Mouse (Mus musculus) bone marrow macrophage, adult 2 months (primary cell): ENCODE measurements around the gene Gm28036. TPM values are rescaled to one million over a fixed set of nuclear protein-coding genes. Genes with fewer than 3 reads are reported as not detected.

Experiments
- H3K27ac ChIP-seq: 2 replicates; pipeline ENCODE4 v1.5.1; 2012; ENCODE audit warnings: low read depth, low read length; ENCODE audit not compliant: insufficient read depth
- H3K4me1 ChIP-seq: 2 replicates; pipeline ENCODE4 v1.6.1; 2012; ENCODE audit warnings: low read length; ENCODE audit not compliant: control insufficient read depth, insufficient read depth
- H3K4me3 ChIP-seq: 2 replicates; pipeline ENCODE4 v1.5.1; 2012; ENCODE audit warnings: mild to moderate bottlenecking, low read length, moderate library complexity; ENCODE audit not compliant: insufficient read depth
- CTCF ChIP-seq: IDR thresholded peaks from 2 replicates; pipeline ENCODE4 v1.5.1; 2012; ENCODE audit warnings: low read depth, mild to moderate bottlenecking, low read length, moderate library complexity
- POLR2A ChIP-seq: IDR thresholded peaks from 2 replicates; pipeline ENCODE4 v1.6.1; 2012; ENCODE audit warnings: mild to moderate bottlenecking, low read depth, low read length, borderline replicate concordance
- polyA plus RNA-seq: library from polyadenylated mRNA; stranded (reverse); fragments of >200 nt; gene quantifications from 2 replicates; pipeline ENCODE4 v1.2.4, GENCODE M21; 2012; ENCODE audit not compliant: missing spikeins, insufficient read depth, insufficient read length

The Gm28036 gene
- 9.0 and 12.0 TPM in 2 replicates for polyA plus RNA-seq

- no peak within 1 kb of the TSS for H3K4me3 ChIP-seq
- no peak within 1 kb of the TSS for H3K27ac ChIP-seq
- no peak for TF ChIP-seq CTCF
- no peaks in the 10 kb centered on the region for H3K4me1 ChIP-seq
Measured at GRCm38 (mm10) chr2:156126992-156127391, at the start of gene Gm28036. TSS of gene Gm28036 (minus strand) at chr2:156127092.

GRCm38 (mm10) chr2:156166557-156166956, 39.7 kb upstream of the Gm28036 start:
- TF ChIP-seq POLR2A (no peak), CTCF (no peak)
- Histone ChIP-seq H3K4me1 (no peaks in the 10 kb centered on the region), H3K4me3 (no peak overlapping the region), H3K27ac (no peak overlapping the region)

DNA sequence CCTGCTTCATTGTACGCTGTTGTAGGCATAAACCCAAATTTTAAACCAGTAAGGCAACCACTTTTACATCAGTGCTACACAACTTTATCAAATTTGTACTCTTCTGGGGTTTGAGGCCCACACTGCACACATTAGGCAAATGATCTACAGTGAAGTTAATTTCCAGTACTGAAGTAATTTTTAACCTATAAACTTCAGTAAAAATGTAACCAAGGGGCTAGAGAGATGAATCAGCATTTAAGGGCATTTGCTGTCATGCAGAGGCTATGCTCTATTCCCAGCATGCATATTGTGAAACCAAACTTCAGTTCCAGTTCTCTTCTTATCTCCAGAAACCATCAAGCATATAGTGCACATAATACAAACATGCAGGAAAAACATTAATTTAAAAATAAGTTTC, 38.6 kb upstream of the Gm28036 start:
- H3K27ac ChIP-seq: no peak overlapping the region
- H3K4me3 ChIP-seq: no peak overlapping the region
- no peaks in the 10 kb centered on the region for H3K4me1 ChIP-seq
- TF ChIP-seq POLR2A (no peak), CTCF (no peak)

DNA sequence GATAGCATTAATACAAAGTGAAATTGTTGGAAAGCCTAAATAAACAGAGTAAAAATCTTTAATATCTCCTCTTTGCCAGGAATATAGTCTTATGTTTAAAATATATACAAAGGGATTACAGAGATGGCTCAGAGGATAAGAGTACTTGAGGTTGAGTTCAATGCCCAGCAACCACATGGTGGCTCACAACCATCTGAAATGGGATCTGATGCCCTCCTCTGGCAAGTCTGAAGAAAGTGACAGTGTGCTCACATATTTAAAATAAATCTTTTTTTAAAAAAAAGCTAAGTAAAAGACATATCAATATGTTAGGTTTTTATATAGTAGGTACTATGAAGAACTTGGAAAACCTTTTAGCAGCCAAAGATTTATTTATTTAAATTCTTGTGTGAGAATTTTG, 24.6 kb upstream of the Gm28036 start:
- no peak overlapping the region for H3K27ac ChIP-seq
- no peak overlapping the region for H3K4me3 ChIP-seq
- peaks cover 4% of the 10 kb centered on the region for H3K4me1 ChIP-seq
- TF ChIP-seq POLR2A (no peak), CTCF (no peak)

GRCm38 (mm10) chr2:156147316-156147915, 20.5 kb upstream of the Gm28036 start:
- H3K4me3 ChIP-seq: no peak overlapping the region
- TF ChIP-seq CTCF: no peak
- no peak for TF ChIP-seq POLR2A
- H3K27ac ChIP-seq: no peak overlapping the region
- peaks cover 9% of the 10 kb centered on the region for H3K4me1 ChIP-seq

GRCm38 (mm10) chr2:156146272-156146989, 19.5 kb upstream of the Gm28036 start:
- no peak overlapping the region for H3K27ac ChIP-seq
- peaks cover 9% of the 10 kb centered on the region for H3K4me1 ChIP-seq
- no peak overlapping the region for H3K4me3 ChIP-seq
- TF ChIP-seq POLR2A: no peak
- no peak for TF ChIP-seq CTCF

GRCm38 (mm10) chr2:156145486-156146130, 18.7 kb upstream of the Gm28036 start:
- H3K4me3 ChIP-seq: no peak overlapping the region
- no peak for TF ChIP-seq POLR2A
- TF ChIP-seq CTCF: no peak

GRCm38 (mm10) chr2:156143953-156144724, 17.2 kb upstream of the Gm28036 start, which contains the start of the genes Romo1 and Nfs1:
TSS of gene Romo1 (plus strand) at chr2:156144039.
TSS of gene Nfs1 (minus strand) at chr2:156144186.
- peak within 1 kb of the TSS; percentile 76 for H3K4me3 ChIP-seq
- peaks cover 9% of the 10 kb centered on the region for H3K4me1 ChIP-seq
- peak within 1 kb of the TSS; percentile 33 for H3K27ac ChIP-seq
- TF ChIP-seq POLR2A: no peak; the same call in 1 of the 2 replicates
- no peak for TF ChIP-seq CTCF

More at GRCm38 (mm10) chr2:156145486-156146130, 18.7 kb upstream of the Gm28036 start:
- Histone ChIP-seq H3K27ac (no peak overlapping the region), H3K4me1 (peaks cover 9% of the 10 kb centered on the region)

DNA sequence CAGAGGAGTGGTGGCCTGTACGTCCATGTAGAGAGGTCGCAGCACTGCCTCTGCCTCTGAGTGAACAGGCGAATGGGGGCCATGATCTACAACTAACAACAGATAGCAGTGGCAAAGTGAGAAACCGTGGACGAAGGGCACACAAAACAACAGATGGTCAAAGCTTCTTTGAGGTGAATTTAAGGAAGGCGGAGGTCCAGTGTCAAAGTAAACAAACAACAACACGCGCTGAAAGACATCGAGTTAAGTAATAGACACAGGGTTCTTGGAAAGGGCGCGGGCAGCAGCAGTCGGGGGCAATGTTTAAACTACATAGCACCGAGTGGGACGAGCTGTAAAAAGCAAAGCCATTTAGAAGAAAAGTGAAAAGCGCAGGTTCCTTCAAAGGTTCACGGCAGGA, 16.5 kb upstream of the Gm28036 start:
- TF ChIP-seq POLR2A (no peak), CTCF (no peak)
- peaks cover 9% of the 10 kb centered on the region for H3K4me1 ChIP-seq
- H3K27ac ChIP-seq: no peak overlapping the region
- peak overlapping the region; percentile 76 for H3K4me3 ChIP-seq
